Mouse (Mus musculus): ENCODE results near the gene Epha2.

DNA sequence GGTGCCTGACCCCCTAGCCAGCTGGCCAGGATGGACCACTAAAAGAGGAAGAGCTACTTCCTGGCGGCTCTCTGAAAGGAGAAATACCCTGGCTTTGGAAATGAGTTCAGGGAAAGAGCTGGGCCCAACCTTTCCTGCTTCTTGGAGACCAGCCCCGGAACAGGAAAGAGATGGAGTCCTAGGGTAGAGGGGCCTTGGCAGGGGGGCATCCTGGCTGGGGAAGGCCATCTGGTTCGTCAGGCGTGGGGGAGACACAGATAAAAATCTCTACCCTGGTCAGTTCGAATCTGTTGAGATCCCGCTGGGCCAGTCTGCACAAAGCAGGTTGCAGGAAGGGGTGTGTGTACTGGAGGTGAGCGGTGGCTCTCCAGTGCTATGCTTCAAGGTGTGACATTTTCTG, 15.0 kb downstream of the Epha2 start:
- TF ChIP-seq CTCF (conservative IDR thresholded peaks at IDR 0.05; ENCODE audit: low read length) (no peak), NANOG (IDR thresholded peaks at IDR 0.05; ENCODE audit: borderline replicate concordance, low read length) (no peak), POU5F1 (IDR thresholded peaks at IDR 0.05; ENCODE audit: borderline replicate concordance, low read length) (no peak)
